Mouse (Mus musculus) left cerebral cortex, adult 2 months (tissue): ENCODE measurements around the gene Slc25a31. TPM values are rescaled to one million over a fixed set of nuclear protein-coding genes. Genes with fewer than 3 reads are reported as not detected.

Experiments used
- DNase-seq, 2 experiments: peaks; one replicate each; pipeline ENCODE4 v3.0.0; 2021 to 2022; ENCODE audit warnings: low spot score in 2 of 2, mixed read lengths in 1 of 2; ENCODE audit errors: extremely low spot score in 1 of 2
- H3K27ac ChIP-seq: fragments of 200-600 bp; 2 replicates; pipeline ENCODE4 v1.8.1; 2022
- H3K4me3 ChIP-seq: fragments of 200-600 bp; 2 replicates; pipeline ENCODE4 v1.8.1; 2022
- CTCF ChIP-seq: fragments of 200-600 bp; IDR thresholded peaks from 2 replicates; pipeline ENCODE4 v1.8.1; 2022; ENCODE audit warnings: antibody characterized with exemption, mild to moderate bottlenecking, moderate library complexity
- intact Hi-C: fragments of 180-260 bp; cut with DNase I; formaldehyde crosslinking; loops from one replicate; pipeline ENCODE4 v1.15.1; 2025
- total RNA-seq, 2 experiments: library from RNA; stranded (reverse); gene quantifications; 2 replicates each; pipeline ENCODE4 v1.2.3; 2021

Slc25a31 gene
- total RNA-seq, 2 experiments from 2014 or later, result not detected

GRCm38 (mm10) chr3:40686836-40687235, 21.8 kb upstream of the Slc25a31 start:
- intact Hi-C loops, result no loop called here
- DNase-seq, result no peak
- Histone ChIP-seq H3K4me3 (no peak overlapping the region; the same call in 1 of the 2 replicates), H3K27ac (no peak overlapping the region)
- TF ChIP-seq CTCF, result no peak

GRCm38 (mm10) chr3:40687588-40687987, 21.1 kb upstream of the Slc25a31 start:
- intact Hi-C loops, result no loop called here
- Histone ChIP-seq H3K4me3 (no peak overlapping the region), H3K27ac (no peak overlapping the region)
- no peak for TF ChIP-seq CTCF
- DNase-seq, result no peak

GRCm38 (mm10) chr3:40691566-40691965, 17.1 kb upstream of the Slc25a31 start:
- H3K4me3 ChIP-seq, result no peak overlapping the region
- no peak for TF ChIP-seq CTCF
- intact Hi-C loops, result loop anchor here (5.0 kb wide), 1 partner anchor 51 kb away; the partner anchor contains the start of gene Hspa4l
- no peak for DNase-seq
- no peak overlapping the region for H3K27ac ChIP-seq

- Histone ChIP-seq H3K27ac (no peak overlapping the region), H3K4me3 (no peak overlapping the region)
- no peak for DNase-seq
- intact Hi-C loops, result loop anchor here (5.0 kb wide), 1 partner anchor 49 kb away; the partner anchor contains the start of gene Hspa4l
- no peak for TF ChIP-seq CTCF
Measured at GRCm38 (mm10) chr3:40693435-40693834, 15.2 kb upstream of the Slc25a31 start.

- intact Hi-C loops, result loop anchor here (5.0 kb wide), 1 partner anchor 48 kb away; the partner anchor contains the start of gene Hspa4l
- TF ChIP-seq CTCF, result no peak
- DNase-seq, result no peak
- Histone ChIP-seq H3K4me3 (no peak overlapping the region), H3K27ac (no peak overlapping the region)
Measured at GRCm38 (mm10) chr3:40693960-40694359, 14.7 kb upstream of the Slc25a31 start.

GRCm38 (mm10) chr3:40694438-40694837, 14.2 kb upstream of the Slc25a31 start:
- H3K27ac ChIP-seq, result no peak overlapping the region
- no peak overlapping the region for H3K4me3 ChIP-seq
- DNase-seq, result no peak
- TF ChIP-seq CTCF, result no peak
- intact Hi-C loops, result loop anchor here (5.0 kb wide), 1 partner anchor 48 kb away; the partner anchor contains the start of gene Hspa4l

GRCm38 (mm10) chr3:40695162-40695561, 13.5 kb upstream of the Slc25a31 start:
- TF ChIP-seq CTCF, result no peak
- no peak overlapping the region for H3K4me3 ChIP-seq
- intact Hi-C loops, result no loop called here
- no peak for DNase-seq
- H3K27ac ChIP-seq, result no peak overlapping the region

- TF ChIP-seq CTCF, result no peak
- intact Hi-C loops, result no loop called here
- no peak overlapping the region for H3K4me3 ChIP-seq
- DNase-seq, result no peak
- no peak overlapping the region for H3K27ac ChIP-seq
Measured at GRCm38 (mm10) chr3:40698834-40699233, 9.8 kb upstream of the Slc25a31 start.

GRCm38 (mm10) chr3:40704816-40705430, 3.7 kb upstream of the Slc25a31 start:
- no peak for DNase-seq
- intact Hi-C loops, result no loop called here
- Histone ChIP-seq H3K27ac (no peak overlapping the region), H3K4me3 (no peak overlapping the region)
- no peak for TF ChIP-seq CTCF

GRCm38 (mm10) chr3:40716056-40716455, 7.4 kb downstream of the Slc25a31 start:
- DNase-seq, result no peak
- H3K4me3 ChIP-seq, result no peak overlapping the region
- no peak for TF ChIP-seq CTCF
- intact Hi-C loops, result no loop called here
- H3K27ac ChIP-seq, result no peak overlapping the region

GRCm38 (mm10) chr3:40719022-40719421, 10.4 kb downstream of the Slc25a31 start:
- H3K4me3 ChIP-seq, result no peak overlapping the region
- intact Hi-C loops, result no loop called here
- DNase-seq, result no peak
- TF ChIP-seq CTCF, result no peak
- no peak overlapping the region for H3K27ac ChIP-seq

GRCm38 (mm10) chr3:40738381-40738912, 29.8 kb downstream of the Slc25a31 start:
- Histone ChIP-seq H3K4me3 (no peak overlapping the region), H3K27ac (no peak overlapping the region)
- intact Hi-C loops, result no loop called here
- no peak for DNase-seq
- no peak for TF ChIP-seq CTCF
